11 mouse cellular contexts compared by ENCODE assay signal in the genomic region with DNA sequence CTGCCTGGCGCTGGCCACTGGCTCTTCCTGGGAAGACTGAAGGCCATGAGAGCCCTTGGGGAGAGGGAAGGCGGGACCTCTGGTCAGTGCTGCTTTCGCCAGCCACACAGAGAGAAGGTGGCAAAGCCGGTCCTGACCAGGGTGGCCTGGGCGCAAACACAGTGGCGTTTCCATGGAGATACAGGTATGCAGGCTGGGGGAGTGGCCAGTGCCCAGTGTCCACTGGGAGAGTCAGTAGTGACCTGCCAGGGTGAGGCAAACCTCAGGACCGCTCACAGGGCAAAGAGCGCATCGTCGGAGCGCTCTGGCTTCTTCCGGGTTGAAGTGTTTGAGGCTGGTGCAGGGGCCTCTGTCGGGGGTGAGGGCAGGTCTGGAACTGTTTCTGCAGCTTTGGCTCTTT. TPM values are rescaled to one million over a fixed set of nuclear protein-coding genes. Genes with fewer than 3 reads are reported as not detected.
DNase-seq lines count a peak whose midpoint lies in the region; ATAC-seq and TF ChIP-seq lines count a peak whose summit lies in the region.
"Had no signal": no experiment of that assay in that cellular context is flagged by ENCODE, and none has a peak within 500 bp of the region (broad histone marks: within the 10 kb centered on the region; RNA-seq: fewer than 3 reads in every experiment).

No protein-coding gene starts in this region.

- no peak overlapping the region for H3K4me3 ChIP-seq in liver, adult 2 months (ENCODE audit: insufficient read depth, low read depth, low read length)
- H3K4me3 ChIP-seq in kidney, embryonic 15.5 days (replicated peaks) = no peak overlapping the region
- H3K4me3 ChIP-seq in liver, postnatal 0 days (ENCODE audit: low read depth, low read length) = no peak overlapping the region
- H3K4me3 ChIP-seq in small intestine, adult 2 months (ENCODE audit: low read depth, low read length) = no peak overlapping the region
- H3K4me3 ChIP-seq in midbrain, embryonic 16.5 days (ENCODE audit: low read depth, low read length) = no peak overlapping the region
- H3K4me3 ChIP-seq: neural tube, embryonic 13.5 days had no signal

- peak; percentile 67 for ATAC-seq in kidney, embryonic 15.5 days (replicated peaks; ENCODE audit: low FRiP score)
- ATAC-seq in liver, postnatal 0 days = peak; percentile 85
- no peak for ATAC-seq in midbrain, embryonic 16.5 days

- no peak for TF ChIP-seq POLR2A in liver, adult 2 months (IDR thresholded peaks at IDR 0.05; ENCODE audit: extremely low read depth, insufficient read depth, low read length)
- TF ChIP-seq POLR2A in small intestine, adult 2 months (IDR thresholded peaks at IDR 0.05; ENCODE audit: low read depth, low read length) = no peak

- TF ChIP-seq EP300 in liver, postnatal 0 days (IDR thresholded peaks at IDR 0.05; ENCODE audit: low read depth) = no peak

- H3K9me3 ChIP-seq in kidney, embryonic 15.5 days (replicated peaks) = no peaks in the 10 kb centered on the region
- no peaks in the 10 kb centered on the region for H3K9me3 ChIP-seq in liver, postnatal 0 days (ENCODE audit: low read length)
- H3K9me3 ChIP-seq in midbrain, embryonic 16.5 days (replicated peaks; ENCODE audit: control insufficient read depth, low read length, poor library complexity, severe bottlenecking) = no peaks in the 10 kb centered on the region
- H3K9me3 ChIP-seq: neural tube, embryonic 13.5 days had no signal

- peaks cover 7% of the 10 kb centered on the region for H3K4me1 ChIP-seq in liver, adult 2 months (ENCODE audit: control insufficient read depth, insufficient read depth, low read length)
- H3K4me1 ChIP-seq in kidney, embryonic 15.5 days = peaks cover 42% of the 10 kb centered on the region
- H3K4me1 ChIP-seq in liver, postnatal 0 days (ENCODE audit: insufficient read depth) = peaks cover 6% of the 10 kb centered on the region
- peaks cover 22% of the 10 kb centered on the region for H3K4me1 ChIP-seq in small intestine, adult 2 months (ENCODE audit: control insufficient read depth, insufficient read depth, insufficient read length, low read length)
- H3K4me1 ChIP-seq in midbrain, embryonic 16.5 days (ENCODE audit: control insufficient read depth, insufficient read depth, low read length) = no peaks in the 10 kb centered on the region

- no peaks in the 10 kb centered on the region for H3K27me3 ChIP-seq in liver, adult 2 months (ENCODE audit: control insufficient read depth, insufficient read depth, low read length)
- H3K27me3 ChIP-seq in kidney, embryonic 15.5 days = no peaks in the 10 kb centered on the region
- no peaks in the 10 kb centered on the region for H3K27me3 ChIP-seq in liver, postnatal 0 days (ENCODE audit: insufficient read depth, low read length)
- H3K27me3 ChIP-seq in small intestine, adult 2 months (ENCODE audit: control insufficient read depth, insufficient read depth, low read length) = no peaks in the 10 kb centered on the region
- no peaks in the 10 kb centered on the region for H3K27me3 ChIP-seq in midbrain, embryonic 16.5 days (ENCODE audit: control insufficient read depth, insufficient read depth, low read depth, low read length)
- H3K27me3 ChIP-seq: neural tube, embryonic 13.5 days had no signal

- no peak overlapping the region for H3K4me2 ChIP-seq in kidney, embryonic 15.5 days
- no peak overlapping the region for H3K4me2 ChIP-seq in liver, postnatal 0 days (ENCODE audit: low read depth, low read length)
- no peak overlapping the region for H3K4me2 ChIP-seq in midbrain, embryonic 16.5 days (ENCODE audit: low read length)
- H3K4me2 ChIP-seq: midbrain, embryonic 11.5 days; neural tube, embryonic 13.5 days had no signal

- H3K27ac ChIP-seq in liver, adult 2 months (replicated peaks; ENCODE audit: insufficient read depth, low read depth, low read length) = peak overlapping the region; percentile 9; the same call in 1 of the 2 replicates
- H3K27ac ChIP-seq in kidney, embryonic 15.5 days = peak overlapping the region; percentile 70
- no peak overlapping the region for H3K27ac ChIP-seq in liver, postnatal 0 days (ENCODE audit: low read depth)
- peak overlapping the region; percentile 57 for H3K27ac ChIP-seq in small intestine, adult 2 months (ENCODE audit: insufficient read depth, low read depth, low read length)
- no peak overlapping the region for H3K27ac ChIP-seq in midbrain, embryonic 16.5 days (ENCODE audit: low read length)
- H3K27ac ChIP-seq: neural tube, embryonic 13.5 days had no signal

- no peak for TF ChIP-seq CTCF in liver, adult 2 months (IDR thresholded peaks at IDR 0.05; ENCODE audit: low read depth, low read length)
- TF ChIP-seq CTCF in liver, postnatal 0 days (IDR thresholded peaks at IDR 0.05; ENCODE audit: low read depth) = no peak
- TF ChIP-seq CTCF in small intestine, adult 2 months (IDR thresholded peaks at IDR 0.05; ENCODE audit: extremely low read depth, insufficient read length, insufficient replicate concordance, low read depth, low read length) = no peak

- WGBS in liver, adult 2 months = 35% methylated on average over 13 of the region's 13 CpGs
- 67% methylated on average over 13 of the region's 13 CpGs for WGBS in kidney, embryonic 15.5 days
- WGBS in liver, postnatal 0 days (ENCODE audit: insufficient replicate concordance) = 69% methylated on average over 13 of the region's 13 CpGs
- 44% methylated on average over 13 of the region's 13 CpGs for WGBS in small intestine, adult 2 months
- 78% methylated on average over 13 of the region's 13 CpGs for WGBS in midbrain, embryonic 16.5 days

- no peaks in the 10 kb centered on the region for H3K79me2 ChIP-seq in liver, adult 2 months (ENCODE audit: control insufficient read depth, insufficient read depth, low read length)

- DNase-seq in liver, adult 2 months (ENCODE audit: extremely low read depth, low read depth, low spot score) = peak; percentile 78
- DNase-seq in liver = no peak
- peak; percentile 44 for DNase-seq in liver, postnatal 0 days
- no peak for DNase-seq in cerebellum, postnatal 25 days
- DNase-seq in embryo, embryonic 9.5 days (ENCODE audit: extremely low spot score) = no peak
- DNase-seq: right cerebral cortex, adult 18-20 months had no signal

- no peaks in the 10 kb centered on the region for H3K36me3 ChIP-seq in liver, adult 2 months (ENCODE audit: control insufficient read depth, insufficient read depth, low read length)
- peaks cover 5% of the 10 kb centered on the region; the same call in 1 of the 2 replicates for H3K36me3 ChIP-seq in kidney, embryonic 15.5 days
- no peaks in the 10 kb centered on the region for H3K36me3 ChIP-seq in liver, postnatal 0 days (replicated peaks; ENCODE audit: insufficient read depth, low read length)
- H3K36me3 ChIP-seq in small intestine, adult 2 months (ENCODE audit: control insufficient read depth, insufficient read depth, low read length) = 0 out of 2 replicates have a peak, but pooled peaks cover 8% of the 10 kb centered on the region
- peaks cover 8% of the 10 kb centered on the region for H3K36me3 ChIP-seq in midbrain, embryonic 16.5 days (ENCODE audit: control insufficient read depth, insufficient read depth, low read length)

- no peak overlapping the region for H3K9ac ChIP-seq in liver, adult 2 months (ENCODE audit: low read depth, low read length)
- H3K9ac ChIP-seq in kidney, embryonic 15.5 days = no peak overlapping the region
- H3K9ac ChIP-seq in liver, postnatal 0 days (replicated peaks) = no peak overlapping the region
- H3K9ac ChIP-seq in midbrain, embryonic 16.5 days (ENCODE audit: low read depth, low read length) = no peak overlapping the region
- H3K9ac ChIP-seq: neural tube, embryonic 13.5 days had no signal

RNA-seq across cellular contexts. Expression of a gene that starts 7.4 kb away (rescaled TPM):
- total RNA-seq in liver, adult 2 months (2014; rRNA removed) = 151 and 152 TPM in 2 replicates
- 477 and 580 TPM in 2 replicates for polyA plus RNA-seq in liver, adult 2 months (2012; rRNA removed)
- 56.3 and 60.0 TPM in 2 replicates for polyA plus RNA-seq in kidney, embryonic 15.5 days (2015; fragmentation: Nextera tagmentation; extraction: Ambion mirVana)
- polyA plus RNA-seq in liver, postnatal 0 days (2015; fragmentation: Nextera tagmentation; extraction: Ambion mirVana) = 21.4 and 31.0 TPM in 2 replicates
- polyA plus RNA-seq in small intestine, adult 2 months (2012; rRNA removed) = 92.9 and 154 TPM in 2 replicates
- polyA plus RNA-seq in midbrain, embryonic 16.5 days (2015; fragmentation: Nextera tagmentation; extraction: Ambion mirVana) = 31.9 and 34.1 TPM in 2 replicates

Comparison
In these comparisons a context has a peak if more than half of its experiments do, and no peak if none do; other contexts are left out.
1. DNase-seq: peak in liver, adult 2 months (single experiment) and liver, postnatal 0 days (single experiment); none in liver (single experiment), cerebellum, postnatal 25 days (0 of 2) and embryo, embryonic 9.5 days (single experiment).
2. H3K27ac ChIP-seq: peak in liver, adult 2 months (single experiment), kidney, embryonic 15.5 days (single experiment) and small intestine, adult 2 months (single experiment); none in liver, postnatal 0 days (single experiment) and midbrain, embryonic 16.5 days (single experiment).